Mouse (Mus musculus) effector memory CD4-positive, alpha-beta T cell, adult 5 months (primary cell): ENCODE data around the gene Ly6g6f. TPM values are rescaled to one million over a fixed set of nuclear protein-coding genes. Genes with fewer than 3 reads are reported as not detected.

Experiments
- polyA plus RNA-seq: library from polyadenylated mRNA; unstranded; fragments of 100-300 nt; shearing (Covaris generic); gene quantifications from one replicate; pipeline ENCODE4 v1.2.1, GENCODE M21; 2017

The Ly6g6f gene
- polyA plus RNA-seq, 1 experiment from 2014 or later = not detected

DNA sequence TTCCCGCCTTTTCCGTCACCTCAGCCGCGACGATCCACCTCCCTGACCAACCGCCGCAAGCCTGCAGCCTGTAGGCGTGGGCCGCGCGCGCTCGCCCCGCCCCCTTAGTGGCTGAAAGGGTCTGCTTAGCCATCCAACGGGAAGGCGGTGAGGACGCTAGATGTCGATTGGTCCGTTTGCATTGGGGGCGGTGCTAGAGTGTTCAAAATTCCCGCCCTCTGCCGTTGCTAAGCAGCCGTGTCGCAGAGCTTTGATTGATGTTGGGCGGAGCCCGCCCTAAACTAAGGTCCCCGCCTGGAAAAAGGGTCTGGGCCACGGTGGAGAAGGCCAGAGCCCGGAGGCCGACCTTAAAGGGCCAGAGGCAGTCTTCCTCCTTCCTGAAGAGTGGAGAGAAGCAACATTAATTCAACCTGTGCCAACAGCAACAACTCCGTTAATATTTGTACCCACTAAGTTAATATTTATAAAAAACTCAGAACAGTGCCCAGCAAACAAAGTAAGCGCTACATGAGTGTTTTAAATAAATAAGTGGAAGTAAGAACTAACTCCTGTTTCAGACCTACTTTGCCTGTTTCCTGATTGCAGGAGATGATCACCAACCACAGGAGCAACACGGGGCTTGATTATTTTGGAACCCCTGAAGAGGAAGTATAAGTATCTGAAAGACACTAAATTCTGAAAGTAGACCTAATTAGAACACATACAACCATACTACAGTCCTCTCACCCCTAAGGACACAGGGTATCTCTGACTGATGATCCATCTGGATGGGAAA is 38.5 kb downstream of the Ly6g6f start, which contains the start of gene Msh5:
Gene Msh5, minus strand, starts transcription at position 65 of the 775 bp plus-strand sequence.

Other genes with a start within 250 kb of the Ly6g6f start
- gene Stk19, start 248.7 kb downstream of the Ly6g6f start, polyA plus RNA-seq = 25.8 TPM
- gene Dxo, start 248.6 kb downstream of the Ly6g6f start, polyA plus RNA-seq = 123 TPM
- 128 TPM for gene Skiv2l, start 235.4 kb downstream of the Ly6g6f start, polyA plus RNA-seq
- 49.5 TPM for gene Nelfe, start 235.2 kb downstream of the Ly6g6f start, polyA plus RNA-seq
- gene Cfb, start 223.1 kb downstream of the Ly6g6f start, polyA plus RNA-seq = not detected
- gene Zbtb12, start 206.1 kb downstream of the Ly6g6f start, polyA plus RNA-seq = 0.21 TPM
- not detected for gene Gm20547, start 203.6 kb downstream of the Ly6g6f start, polyA plus RNA-seq
- 1.2 TPM for gene C2, start 187.3 kb downstream of the Ly6g6f start, polyA plus RNA-seq
- 57.8 TPM for gene Ehmt2, start 187.1 kb downstream of the Ly6g6f start, polyA plus RNA-seq
- not detected for gene Slc44a4, start 171.1 kb downstream of the Ly6g6f start, polyA plus RNA-seq
- gene Neu1, start 154.4 kb downstream of the Ly6g6f start, polyA plus RNA-seq = 74.6 TPM
- 2,452 TPM for gene Hspa1b, start 126.4 kb downstream of the Ly6g6f start, polyA plus RNA-seq
- 125 TPM for gene Gm20481, start 115.7 kb downstream of the Ly6g6f start, polyA plus RNA-seq
- 1,550 TPM for gene Hspa1a, start 113.5 kb downstream of the Ly6g6f start, polyA plus RNA-seq
- not detected for gene Hspa1l, start 112.9 kb downstream of the Ly6g6f start, polyA plus RNA-seq
- gene Lsm2, start 103.7 kb downstream of the Ly6g6f start, polyA plus RNA-seq = 47.6 TPM
- 182 TPM for gene Vars, start 84.6 kb downstream of the Ly6g6f start, polyA plus RNA-seq
- gene Vwa7, start 69.0 kb downstream of the Ly6g6f start, polyA plus RNA-seq = 0.10 TPM
- not detected for gene Sapcd1, start 57.6 kb downstream of the Ly6g6f start, polyA plus RNA-seq
- 2.2 TPM for gene Msh5, start 38.9 kb downstream of the Ly6g6f start, polyA plus RNA-seq
- 305 TPM for gene Clic1, start 35.6 kb downstream of the Ly6g6f start, polyA plus RNA-seq
- gene Ddah2, start 26.6 kb downstream of the Ly6g6f start, polyA plus RNA-seq = 1.00 TPM
- not detected for gene Ly6g6c, start 20.2 kb downstream of the Ly6g6f start, polyA plus RNA-seq
- gene Mpig6b, start 19.4 kb downstream of the Ly6g6f start, polyA plus RNA-seq = not detected
- gene Ly6g6e, start 8.7 kb downstream of the Ly6g6f start, polyA plus RNA-seq = not detected
- gene Ly6g6d, start 7.5 kb downstream of the Ly6g6f start, polyA plus RNA-seq = not detected
- gene Abhd16a, start 3.7 kb upstream of the Ly6g6f start, polyA plus RNA-seq = 88.6 TPM
- not detected for gene Ly6g5c, start 22.7 kb upstream of the Ly6g6f start, polyA plus RNA-seq
- gene Ly6g5b, start 29.8 kb upstream of the Ly6g6f start, polyA plus RNA-seq = 2.1 TPM
- gene Gpank1, start 35.8 kb upstream of the Ly6g6f start, polyA plus RNA-seq = 43.9 TPM
- 190 TPM for gene Csnk2b, start 36.4 kb upstream of the Ly6g6f start, polyA plus RNA-seq
- 0.75 TPM for gene D17H6S53E, start 40.8 kb upstream of the Ly6g6f start, polyA plus RNA-seq
- not detected for gene Apom, start 46.4 kb upstream of the Ly6g6f start, polyA plus RNA-seq
- 75.1 TPM for gene Bag6, start 49.6 kb upstream of the Ly6g6f start, polyA plus RNA-seq
- gene Prrc2a, start 79.3 kb upstream of the Ly6g6f start, polyA plus RNA-seq = 38.6 TPM
- not detected for gene Aif1, start 90.5 kb upstream of the Ly6g6f start, polyA plus RNA-seq
- gene Lst1, start 102.8 kb upstream of the Ly6g6f start, polyA plus RNA-seq = 1.6 TPM
- 849 TPM for gene Ltb, start 108.8 kb upstream of the Ly6g6f start, polyA plus RNA-seq
- 107 TPM for gene Tnf, start 116.4 kb upstream of the Ly6g6f start, polyA plus RNA-seq
- 42.5 TPM for gene Lta, start 119.7 kb upstream of the Ly6g6f start, polyA plus RNA-seq
- not detected for gene Gm16181, start 135.2 kb upstream of the Ly6g6f start, polyA plus RNA-seq
- 4.8 TPM for gene Atp6v1g2, start 148.1 kb upstream of the Ly6g6f start, polyA plus RNA-seq
- 18.7 TPM for gene Nfkbil1, start 150.2 kb upstream of the Ly6g6f start, polyA plus RNA-seq
- gene Ddx39b, start 156.1 kb upstream of the Ly6g6f start, polyA plus RNA-seq = 170 TPM
- 6,438 TPM for gene H2-D1, start 177.1 kb upstream of the Ly6g6f start, polyA plus RNA-seq
- gene H2-Q1, start 234.8 kb upstream of the Ly6g6f start, polyA plus RNA-seq = 0.26 TPM